Mouse (Mus musculus) embryonic facial prominence, embryonic 11.5 days (tissue): ENCODE results near the gene Nars2. TPM values are rescaled to one million over a fixed set of nuclear protein-coding genes. Genes with fewer than 3 reads are reported as not detected.

Experiments used
- ATAC-seq: fragments of 200-750 bp; cut with Nextera tagmentation; replicated peaks from 2 replicates; pipeline ENCODE4 v1.8.0; 2017; ENCODE audit warnings: low read depth; ENCODE audit not compliant: insufficient number of reproducible peaks, low FRiP score, low TSS enrichment
- DNase-seq: peaks from one replicate; pipeline ENCODE4 v3.0.0-alpha.2; 2015; ENCODE audit warnings: low spot score
- H3K27ac ChIP-seq: fragments of 300-500 bp; sonication (generic); replicated peaks from 2 replicates; pipeline ENCODE4 v1.5.1; 2014; ENCODE audit warnings: mild to moderate bottlenecking, low read depth, low read length, control low read depth
- H3K27me3 ChIP-seq: fragments of 300-500 bp; sonication (generic); 2 replicates; pipeline ENCODE4 v1.6.1; 2014; ENCODE audit warnings: mild to moderate bottlenecking, low read length, moderate library complexity, mixed read lengths; ENCODE audit not compliant: control insufficient read depth, insufficient read depth
- H3K36me3 ChIP-seq: fragments of 300-500 bp; sonication (generic); replicated peaks from 2 replicates; pipeline ENCODE4 v1.6.1; 2014; ENCODE audit warnings: low read depth, mild to moderate bottlenecking, low read length, moderate library complexity, mixed read lengths; ENCODE audit not compliant: control insufficient read depth, insufficient read depth
- H3K4me1 ChIP-seq: fragments of 300-500 bp; sonication (generic); 2 replicates; pipeline ENCODE4 v1.6.1; 2014; ENCODE audit warnings: low read length, mixed read lengths; ENCODE audit not compliant: control insufficient read depth, insufficient read depth
- H3K4me2 ChIP-seq: fragments of 300-500 bp; sonication (generic); 2 replicates; pipeline ENCODE4 v1.6.1; 2014; ENCODE audit warnings: low read depth, mild to moderate bottlenecking, control low read depth, low read length, moderate library complexity
- H3K4me3 ChIP-seq: fragments of 300-500 bp; sonication (generic); 2 replicates; pipeline ENCODE4 v1.5.1; 2014; ENCODE audit warnings: low read depth, low read length, control low read depth
- H3K9ac ChIP-seq: fragments of 300-500 bp; sonication (generic); replicated peaks from 2 replicates; pipeline ENCODE4 v1.6.1; 2014; ENCODE audit warnings: mild to moderate bottlenecking, control low read depth, low read length
- H3K9me3 ChIP-seq: fragments of 300-500 bp; sonication (generic); replicated peaks from 2 replicates; pipeline ENCODE4 v1.6.1; 2016; ENCODE audit warnings: mild to moderate bottlenecking, low read length, inconsistent platforms, mixed read lengths; ENCODE audit not compliant: control insufficient read depth
- WGBS: fragments of 180-500 bp; shearing (Covaris S2); extraction: QIAGEN DNeasy Blood & Tissue Kit; methylation state at CpG from one replicate; pipeline ENCODE4 v1.1.7; 2014; 5-methylcytosine and 5-hydroxymethylcytosine counted together
- polyA plus RNA-seq: library from polyadenylated mRNA; unstranded; fragments of >200 nt; fragmentation: Nextera tagmentation; extraction: Ambion mirVana; gene quantifications from 2 replicates; pipeline ENCODE4 v1.2.1, GENCODE M21; 2014

The Nars2 gene
- polyA plus RNA-seq, 1 experiment from 2014 or later = 23.0 TPM

DNA sequence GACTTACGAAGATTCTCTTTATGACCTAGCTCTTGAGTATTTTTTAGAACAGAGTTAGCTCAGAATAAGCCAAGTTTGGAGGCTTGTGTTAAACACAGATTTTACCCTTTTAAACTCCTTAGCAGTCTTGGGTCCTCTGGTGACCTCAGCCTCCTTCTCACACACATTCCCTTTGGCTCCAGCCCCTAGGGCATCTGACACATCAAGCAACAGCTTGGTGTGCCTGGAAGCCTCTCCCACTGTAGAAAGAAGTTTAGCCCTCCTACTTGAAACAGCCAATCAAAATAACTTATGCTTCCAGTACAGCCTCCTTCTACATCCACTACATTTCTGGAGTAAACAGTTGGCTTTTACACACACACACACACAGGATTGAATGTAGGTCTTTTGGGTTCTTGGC, 132.9 kb downstream of the Nars2 start:
- no peaks in the 10 kb centered on the region for H3K9me3 ChIP-seq
- no peaks in the 10 kb centered on the region for H3K27me3 ChIP-seq
- no peaks in the 10 kb centered on the region for H3K36me3 ChIP-seq
- DNase-seq (no peak), ATAC-seq (no peak)
- no peak overlapping the region for H3K4me3 ChIP-seq
- no peak overlapping the region for H3K9ac ChIP-seq
- H3K4me2 ChIP-seq = no peak overlapping the region
- H3K4me1 ChIP-seq = no peaks in the 10 kb centered on the region
- 97% methylated on average over 1 of the region's 1 CpGs for WGBS
- no peak overlapping the region for H3K27ac ChIP-seq

DNA sequence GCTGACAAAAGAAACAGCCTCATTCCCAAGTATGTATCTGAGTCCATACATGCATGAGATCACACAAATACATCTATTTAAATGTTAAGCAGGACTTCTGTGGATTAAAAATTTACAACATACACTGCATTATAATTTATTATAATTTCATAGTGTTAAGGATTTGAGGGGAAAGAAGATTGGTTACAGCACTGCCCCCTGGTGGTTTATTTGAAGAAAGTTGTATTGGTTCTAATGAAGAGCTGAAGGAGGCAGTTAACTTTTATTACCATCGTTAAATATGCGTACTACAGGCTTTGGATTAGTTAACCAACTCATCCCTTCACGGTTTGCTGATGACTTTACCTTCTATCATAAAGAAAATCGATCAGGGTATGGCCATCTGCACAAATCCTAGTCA, 134.0 kb downstream of the Nars2 start:
- Histone ChIP-seq H3K27me3 (no peaks in the 10 kb centered on the region), H3K27ac (no peak overlapping the region), H3K9ac (no peak overlapping the region), H3K4me2 (no peak overlapping the region), H3K36me3 (no peaks in the 10 kb centered on the region), H3K4me1 (no peaks in the 10 kb centered on the region), H3K4me3 (no peak overlapping the region), H3K9me3 (no peaks in the 10 kb centered on the region)
- ATAC-seq (no peak), DNase-seq (peak; percentile 60)
- 17% methylated on average over 4 of the region's 4 CpGs for WGBS

DNA sequence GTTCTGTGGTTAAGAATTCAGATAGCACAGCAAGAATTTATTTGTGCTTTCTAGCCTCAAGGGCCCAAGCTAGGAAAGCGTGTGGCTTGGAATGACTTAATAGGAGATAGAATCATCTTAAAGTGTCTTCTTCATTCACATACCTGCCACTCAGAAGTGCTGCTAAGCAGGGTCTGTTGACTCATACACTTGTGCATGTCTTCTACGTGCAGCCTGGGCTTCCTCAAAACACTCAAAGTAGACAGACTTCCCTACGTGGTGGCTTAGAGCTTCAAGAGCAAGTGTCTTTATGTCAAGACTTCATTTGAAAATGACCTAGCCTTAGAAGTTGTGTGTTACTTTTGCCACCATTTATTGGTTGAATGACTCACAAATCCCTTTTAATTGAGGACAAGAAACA, 142.9 kb downstream of the Nars2 start:
- no peak for DNase-seq
- ATAC-seq = no peak
- no peak overlapping the region for H3K27ac ChIP-seq
- no peak overlapping the region for H3K4me2 ChIP-seq
- no peaks in the 10 kb centered on the region for H3K9me3 ChIP-seq
- no peaks in the 10 kb centered on the region for H3K27me3 ChIP-seq
- H3K4me1 ChIP-seq = no peaks in the 10 kb centered on the region
- no peak overlapping the region for H3K4me3 ChIP-seq
- H3K9ac ChIP-seq = no peak overlapping the region
- H3K36me3 ChIP-seq = no peaks in the 10 kb centered on the region
- 88% methylated on average over 3 of the region's 3 CpGs for WGBS

DNA sequence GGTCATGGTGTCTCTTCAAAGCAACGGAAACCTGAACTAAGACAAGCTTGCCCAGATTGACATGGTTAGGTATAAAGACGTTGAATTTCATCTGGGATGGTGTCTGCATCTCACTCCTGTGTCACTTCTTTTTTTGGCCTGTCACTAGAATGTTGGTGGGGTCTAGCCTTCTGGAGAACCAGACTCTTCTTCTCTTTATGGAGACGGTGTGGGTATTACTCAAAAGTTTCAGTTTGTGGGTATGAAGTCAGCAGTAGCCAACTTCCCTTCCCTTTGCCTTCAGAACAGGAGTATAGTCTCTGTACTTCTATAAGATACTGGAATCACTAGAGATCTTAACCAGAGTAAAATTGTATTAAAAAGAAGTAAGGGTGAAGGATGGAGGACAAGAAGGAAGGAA, 156.8 kb downstream of the Nars2 start:
- no peak for DNase-seq
- Histone ChIP-seq H3K4me1 (no peaks in the 10 kb centered on the region), H3K4me2 (no peak overlapping the region), H3K36me3 (no peaks in the 10 kb centered on the region), H3K27ac (no peak overlapping the region), H3K9ac (no peak overlapping the region), H3K9me3 (no peaks in the 10 kb centered on the region), H3K27me3 (no peaks in the 10 kb centered on the region), H3K4me3 (no peak overlapping the region)
- ATAC-seq = no peak
- WGBS = 92% methylated on average over 3 of the region's 3 CpGs

Other genes with a start within 250 kb of the Nars2 start
- 5.7 and 6.6 TPM in 2 replicates for gene Gab2, start 130.1 kb downstream of the Nars2 start, polyA plus RNA-seq